Mouse (Mus musculus) E14TG2a.4 (cell line): ENCODE data around the gene Ube2e2.

Source experiments
- H3K27me3 ChIP-seq: 2 replicates; pipeline ENCODE4 v1.6.1; 2014; ENCODE audit warnings: low read length, control low read depth; ENCODE audit not compliant: insufficient read depth
- H3K36me3 ChIP-seq: 2 replicates; pipeline ENCODE4 v1.6.1; 2014; ENCODE audit warnings: low read length, control low read depth; ENCODE audit not compliant: insufficient read depth
- H3K4me1 ChIP-seq: replicated peaks from 2 replicates; pipeline ENCODE4 v1.6.1; 2014; ENCODE audit warnings: low read depth, low read length, control low read depth
- H3K4me3 ChIP-seq: replicated peaks from 2 replicates; pipeline ENCODE4 v1.5.1; 2014; ENCODE audit warnings: mild to moderate bottlenecking, low read length
- H3K9me3 ChIP-seq: 2 replicates; pipeline ENCODE4 v1.6.1; 2014; ENCODE audit warnings: low read length, control low read depth
- CTCF ChIP-seq: conservative IDR thresholded peaks from 2 replicates; pipeline ENCODE4 v1.5.1; 2014; ENCODE audit warnings: low read length
- NANOG ChIP-seq: IDR thresholded peaks from 2 replicates; pipeline ENCODE4 v1.6.1; 2014; ENCODE audit warnings: borderline replicate concordance, low read length, mixed read lengths
- POU5F1 ChIP-seq: IDR thresholded peaks from 2 replicates; pipeline ENCODE4 v1.6.1; 2014; ENCODE audit warnings: low read length, borderline replicate concordance

The Ube2e2 gene

DNA sequence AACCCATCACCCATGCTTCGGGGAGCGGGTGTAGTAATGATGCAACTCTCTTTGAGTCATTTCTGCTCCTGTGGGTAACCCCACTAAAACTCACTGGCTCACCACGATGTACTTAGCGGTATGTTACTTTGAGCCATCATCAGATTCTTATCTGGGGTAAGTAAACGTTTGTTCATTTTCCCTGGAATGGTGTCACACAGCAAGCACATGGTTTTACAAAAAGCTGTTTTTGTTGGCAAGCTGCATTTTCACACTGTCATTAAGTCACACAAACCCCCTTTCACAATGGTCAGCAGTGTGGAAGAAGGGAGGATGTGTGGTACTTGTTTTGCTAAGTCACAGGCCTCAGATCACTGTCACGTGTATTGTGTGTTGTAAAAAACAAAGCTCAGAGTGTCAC lies 73.4 kb downstream of the Ube2e2 start:
- Histone ChIP-seq H3K27me3 (no peaks in the 10 kb centered on the region), H3K4me1 (no peaks in the 10 kb centered on the region), H3K9me3 (no peaks in the 10 kb centered on the region), H3K36me3 (no peaks in the 10 kb centered on the region), H3K4me3 (no peak overlapping the region)
- no peak for TF ChIP-seq NANOG
- TF ChIP-seq POU5F1, result no peak
- no peak for TF ChIP-seq CTCF

DNA sequence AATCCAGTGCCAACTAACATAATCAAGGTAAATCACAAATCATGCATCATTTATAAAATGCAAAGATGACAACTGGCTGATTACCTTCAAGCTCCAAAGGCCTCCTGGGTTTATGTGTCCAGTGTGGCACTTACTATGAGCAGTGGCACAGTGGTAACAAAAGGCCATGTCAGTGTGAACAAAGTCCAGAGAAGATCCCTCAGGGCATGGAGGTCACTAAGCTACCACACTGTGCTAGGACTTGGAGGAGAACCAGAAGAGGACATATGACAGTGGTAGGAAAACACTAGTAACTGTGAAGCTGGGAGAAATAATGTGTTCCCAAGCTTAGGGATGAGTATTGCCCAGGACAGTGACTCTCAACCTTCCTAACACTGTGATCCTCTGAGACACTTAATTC lies 97.2 kb downstream of the Ube2e2 start:
- Histone ChIP-seq H3K4me3 (no peak overlapping the region), H3K4me1 (peaks cover 8% of the 10 kb centered on the region), H3K27me3 (no peaks in the 10 kb centered on the region), H3K36me3 (no peaks in the 10 kb centered on the region), H3K9me3 (no peaks in the 10 kb centered on the region)
- no peak for TF ChIP-seq NANOG
- no peak for TF ChIP-seq CTCF
- TF ChIP-seq POU5F1, result no peak

DNA sequence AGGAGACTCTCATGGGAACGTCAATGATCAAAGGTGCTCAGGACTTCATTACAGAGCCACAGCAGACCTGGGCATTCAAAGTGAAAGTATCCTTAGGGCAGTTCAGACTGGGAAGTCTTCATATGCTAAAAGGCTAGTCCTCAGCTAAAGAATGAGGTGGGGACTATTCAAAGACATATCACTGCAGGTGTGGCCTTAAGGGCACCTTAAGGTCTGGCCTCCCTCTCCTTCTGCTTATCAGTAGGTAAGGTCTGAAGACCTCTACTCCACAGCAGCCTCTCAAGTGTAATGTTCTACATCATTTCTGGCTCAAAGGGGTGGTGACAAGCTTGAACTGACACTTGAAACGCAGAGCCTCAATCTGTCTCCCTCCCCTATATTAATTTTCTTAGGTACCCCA lies 98.3 kb downstream of the Ube2e2 start:
- TF ChIP-seq POU5F1 (no peak), NANOG (no peak), CTCF (no peak)
- no peaks in the 10 kb centered on the region for H3K27me3 ChIP-seq
- no peaks in the 10 kb centered on the region for H3K36me3 ChIP-seq
- no peak overlapping the region for H3K4me3 ChIP-seq
- H3K4me1 ChIP-seq, result peaks cover 8% of the 10 kb centered on the region
- no peaks in the 10 kb centered on the region for H3K9me3 ChIP-seq

DNA sequence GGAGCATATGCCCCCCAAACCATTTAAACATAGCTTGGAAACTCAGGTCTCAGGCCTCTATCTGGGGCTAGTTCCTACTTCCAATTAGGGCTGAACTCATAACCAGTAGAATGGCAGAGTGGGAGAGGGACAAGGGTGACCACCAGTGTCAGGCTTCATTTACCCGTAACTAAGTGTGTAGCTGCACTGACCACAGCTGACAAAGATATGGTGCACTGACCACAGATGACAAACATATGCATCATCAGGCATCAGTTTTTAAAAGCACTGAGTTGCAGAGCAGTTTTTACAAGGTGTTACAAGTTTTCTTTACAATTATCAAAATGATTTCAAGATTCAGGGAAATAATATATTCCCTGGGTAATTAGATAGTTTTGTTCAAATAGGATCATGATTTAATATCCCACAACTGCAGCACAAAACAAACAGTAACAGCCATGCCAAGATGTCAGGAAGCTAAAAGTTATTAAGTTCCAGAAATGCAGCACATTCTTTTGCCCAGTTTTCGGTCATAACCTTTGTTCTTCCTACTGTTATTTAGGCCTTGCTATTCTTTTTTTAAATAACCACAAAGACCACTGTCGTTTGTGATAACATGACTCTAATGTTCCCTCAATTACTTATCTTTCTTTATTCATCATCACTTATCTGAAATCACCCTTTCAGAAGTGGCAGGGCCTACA lies 114.9 kb downstream of the Ube2e2 start:
- Histone ChIP-seq H3K9me3 (no peaks in the 10 kb centered on the region), H3K4me3 (no peak overlapping the region), H3K36me3 (no peaks in the 10 kb centered on the region), H3K27me3 (no peaks in the 10 kb centered on the region), H3K4me1 (no peaks in the 10 kb centered on the region)
- TF ChIP-seq POU5F1 (no peak), CTCF (no peak), NANOG (no peak)

DNA sequence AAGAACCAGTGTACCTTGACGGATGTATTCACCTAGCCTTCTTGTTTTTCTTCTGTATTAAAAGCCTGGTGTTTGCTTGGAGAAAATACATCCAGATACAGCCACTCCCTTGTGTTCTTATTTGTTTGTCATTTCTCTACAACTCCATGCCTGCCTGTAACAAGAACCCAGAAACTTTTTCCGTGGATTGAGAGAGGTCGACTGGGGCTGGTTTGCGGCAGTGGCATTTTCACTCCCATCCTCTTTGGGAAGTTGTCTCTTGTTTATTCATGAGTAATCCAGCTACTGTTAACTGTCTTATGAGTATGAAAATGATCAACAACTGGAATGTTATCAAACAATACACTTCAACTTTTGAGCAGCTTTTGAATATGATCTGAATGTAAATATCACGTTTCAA lies 115.8 kb downstream of the Ube2e2 start:
- TF ChIP-seq NANOG (no peak), POU5F1 (no peak), CTCF (no peak)
- Histone ChIP-seq H3K4me3 (no peak overlapping the region), H3K9me3 (no peaks in the 10 kb centered on the region), H3K27me3 (no peaks in the 10 kb centered on the region), H3K36me3 (no peaks in the 10 kb centered on the region), H3K4me1 (no peaks in the 10 kb centered on the region)

DNA sequence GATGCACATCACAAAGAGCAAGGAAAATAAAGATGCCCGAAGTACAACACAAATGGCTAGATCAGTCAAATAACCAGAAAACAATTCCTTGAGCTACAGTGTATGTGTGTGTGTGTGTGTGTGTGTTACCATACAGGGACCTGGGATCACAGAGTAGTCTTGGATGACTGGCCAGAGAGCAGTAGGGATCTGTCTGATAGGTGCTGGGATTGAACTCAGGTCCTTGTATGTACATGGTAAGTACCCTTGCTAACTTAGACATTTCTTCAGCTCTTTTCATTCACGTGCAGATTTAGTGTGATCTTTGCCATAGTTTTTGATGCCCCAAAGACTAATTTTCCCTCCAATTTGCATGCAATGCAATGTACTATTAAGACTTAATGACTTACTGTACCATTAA lies 117.9 kb downstream of the Ube2e2 start:
- H3K4me1 ChIP-seq, result no peaks in the 10 kb centered on the region
- TF ChIP-seq NANOG, result no peak
- TF ChIP-seq CTCF, result no peak
- no peak for TF ChIP-seq POU5F1
- H3K9me3 ChIP-seq, result no peaks in the 10 kb centered on the region
- H3K4me3 ChIP-seq, result no peak overlapping the region
- no peaks in the 10 kb centered on the region for H3K27me3 ChIP-seq
- no peaks in the 10 kb centered on the region for H3K36me3 ChIP-seq

DNA sequence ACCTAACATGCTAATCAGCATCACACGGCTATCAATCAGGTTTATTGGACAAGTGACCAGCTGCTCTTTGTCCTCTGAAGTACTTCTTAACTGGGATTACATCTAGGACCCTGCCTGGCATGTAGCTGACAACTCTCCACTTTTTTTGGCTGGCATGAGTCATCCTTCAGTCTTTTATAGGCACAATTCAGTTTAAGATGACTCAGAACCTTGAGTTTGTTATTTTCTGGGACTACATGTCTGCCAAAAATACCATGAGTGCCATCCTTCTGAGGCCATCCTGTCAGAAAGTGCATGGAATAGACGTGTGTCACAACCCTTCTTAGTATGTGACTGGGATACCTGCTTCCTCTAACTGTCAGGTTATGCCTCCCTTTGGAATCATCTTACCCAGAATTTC lies 120.3 kb downstream of the Ube2e2 start:
- Histone ChIP-seq H3K9me3 (no peaks in the 10 kb centered on the region), H3K4me1 (no peaks in the 10 kb centered on the region), H3K27me3 (no peaks in the 10 kb centered on the region), H3K4me3 (no peak overlapping the region), H3K36me3 (no peaks in the 10 kb centered on the region)
- TF ChIP-seq NANOG, result no peak
- TF ChIP-seq POU5F1, result no peak
- no peak for TF ChIP-seq CTCF

DNA sequence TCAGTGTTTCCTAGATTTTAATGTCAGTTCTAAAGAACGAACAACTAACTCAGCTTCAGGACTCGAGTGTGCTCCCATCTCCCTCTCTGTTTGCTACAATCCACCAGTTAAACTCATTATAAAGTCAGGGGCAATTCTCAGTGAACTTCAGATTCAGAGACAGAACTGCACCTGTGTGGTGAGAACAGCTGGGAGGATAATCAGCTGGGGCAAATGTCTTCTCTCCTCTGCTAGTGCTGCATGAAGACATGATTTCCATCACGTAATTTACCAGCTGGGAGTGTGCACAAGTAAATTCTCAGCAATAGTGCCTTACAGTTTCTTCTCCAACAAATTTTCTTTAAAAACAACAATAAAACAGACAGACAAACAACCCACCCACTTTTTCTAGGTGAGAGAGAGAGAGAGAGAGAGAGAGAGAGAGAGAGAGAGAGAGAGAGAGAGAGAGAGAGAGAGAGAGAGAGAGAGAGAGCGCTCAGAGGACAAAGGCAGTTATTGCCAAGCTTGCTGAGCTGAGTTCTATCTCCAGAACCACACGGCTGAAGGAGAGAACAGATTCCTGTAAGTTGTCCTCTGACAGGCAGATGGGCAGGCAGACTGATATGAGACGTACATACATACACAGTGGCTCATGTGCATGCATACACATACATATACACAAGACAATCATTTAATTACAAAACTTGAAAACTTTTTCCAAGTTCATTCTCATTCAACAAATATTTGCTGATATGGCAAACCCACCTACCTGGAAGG lies 134.3 kb downstream of the Ube2e2 start:
- TF ChIP-seq NANOG (no peak), POU5F1 (no peak), CTCF (no peak)
- no peaks in the 10 kb centered on the region for H3K36me3 ChIP-seq
- no peaks in the 10 kb centered on the region for H3K27me3 ChIP-seq
- no peaks in the 10 kb centered on the region for H3K9me3 ChIP-seq
- H3K4me3 ChIP-seq, result no peak overlapping the region
- no peaks in the 10 kb centered on the region for H3K4me1 ChIP-seq

DNA sequence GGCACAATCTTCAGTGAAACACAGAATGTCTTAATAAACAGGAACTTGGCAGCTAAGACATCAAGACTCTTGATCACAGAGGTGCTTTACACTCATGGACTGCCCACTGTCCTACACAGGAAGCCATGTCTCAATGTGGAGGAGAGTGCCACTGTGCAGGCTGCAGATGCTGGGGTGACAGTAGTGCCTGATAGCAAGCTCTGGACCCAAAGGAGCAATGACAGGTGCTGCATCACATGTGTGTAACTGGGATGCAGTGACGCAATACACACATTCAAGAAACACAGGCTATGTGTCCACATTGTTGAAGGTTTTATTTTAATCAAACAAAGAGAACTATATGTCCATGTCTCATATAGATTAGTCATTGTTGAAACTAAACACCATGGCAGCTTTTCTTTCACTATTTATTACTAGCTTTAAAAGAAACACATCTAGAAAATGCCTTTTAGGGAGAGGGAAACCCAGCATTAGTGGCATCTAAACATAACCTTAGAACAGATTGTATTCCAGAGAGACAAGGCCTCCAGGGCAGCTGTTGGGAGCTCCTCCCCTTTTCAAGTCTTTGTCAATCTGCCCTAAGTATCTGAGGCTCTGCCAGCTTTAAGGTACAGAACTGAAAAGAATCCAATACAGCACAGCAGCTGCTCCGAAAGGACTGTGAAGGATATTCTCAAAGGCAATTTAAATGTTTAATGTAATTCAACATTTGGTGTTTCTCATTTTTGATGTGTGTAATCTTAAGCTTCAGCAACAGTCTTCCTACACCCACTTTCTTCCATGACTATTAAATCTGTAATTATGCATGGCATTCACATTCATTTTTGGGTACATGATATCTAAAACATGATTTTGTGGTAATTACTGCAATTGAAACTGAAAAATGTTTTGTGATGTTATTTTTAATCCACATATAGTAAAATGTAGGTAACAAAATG lies 135.2 kb downstream of the Ube2e2 start:
- H3K4me1 ChIP-seq, result no peaks in the 10 kb centered on the region
- H3K27me3 ChIP-seq, result no peaks in the 10 kb centered on the region
- no peak overlapping the region for H3K4me3 ChIP-seq
- no peaks in the 10 kb centered on the region for H3K9me3 ChIP-seq
- H3K36me3 ChIP-seq, result no peaks in the 10 kb centered on the region
- TF ChIP-seq CTCF, result no peak
- TF ChIP-seq NANOG, result no peak
- no peak for TF ChIP-seq POU5F1
